12 mouse cellular contexts compared by ENCODE assay signal in genomic region chr12:54651820-54652219, GRCm38 (mm10). TPM values are rescaled to one million over a fixed set of nuclear protein-coding genes. Genes with fewer than 3 reads are reported as not detected.
DNase-seq lines count a peak whose midpoint lies in the region; ATAC-seq lines count a peak whose summit lies in the region.
"Had no signal": no experiment of that assay in that cellular context is flagged by ENCODE, and none has a peak within 500 bp of the region (broad histone marks: within the 10 kb centered on the region; RNA-seq: fewer than 3 reads in every experiment).

No protein-coding gene starts in this region.

- H3K4me2 ChIP-seq in hindbrain, embryonic 16.5 days (ENCODE audit: low read length), result peak overlapping the region; percentile 4; the same call in 1 of the 2 replicates
- H3K4me2 ChIP-seq in hindbrain, embryonic 11.5 days (replicated peaks; ENCODE audit: low read depth, low read length), result no peak overlapping the region
- peak overlapping the region; percentile 19; the same call in 1 of the 2 replicates for H3K4me2 ChIP-seq in kidney, embryonic 16.5 days (replicated peaks; ENCODE audit: low read depth, low read length)
- H3K4me2 ChIP-seq: embryonic facial prominence, embryonic 13.5 days had no signal

- intact Hi-C loops in left cerebral cortex, postnatal 14 days (cut with DNase I), result no loop called here

- no peak overlapping the region for H3K9ac ChIP-seq in hindbrain, embryonic 16.5 days (ENCODE audit: low read depth, low read length)
- no peak overlapping the region for H3K9ac ChIP-seq in hindbrain, embryonic 11.5 days (ENCODE audit: low read depth, low read length)
- H3K9ac ChIP-seq in kidney, embryonic 16.5 days (replicated peaks; ENCODE audit: low read length), result no peak overlapping the region
- H3K9ac ChIP-seq: embryonic facial prominence, embryonic 13.5 days had no signal

- DNase-seq in hindbrain, embryonic 11.5 days (ENCODE audit: low spot score), result no peak
- DNase-seq in CD4-positive helper T cell, adult 2 months (ENCODE audit: low read depth, low spot score), result peak; percentile 11
- peak; percentile 10 for DNase-seq in T-cell, adult 2 months (ENCODE audit: low spot score)
- DNase-seq in spleen, postnatal 14 days (ENCODE audit: low spot score in 2 of 2), result no peak
- no peak for DNase-seq in frontal cortex, postnatal 25 days (ENCODE audit: low spot score in 2 of 2)
- no peak for DNase-seq in left cerebral cortex, postnatal 14 days (ENCODE audit: low spot score in 2 of 2)
- DNase-seq: adrenal gland, adult 8-10 months; cerebellum, adult 18-20 months had no signal

- H3K27me3 ChIP-seq in hindbrain, embryonic 16.5 days (replicated peaks; ENCODE audit: control insufficient read depth, insufficient read depth, low read length), result no peaks in the 10 kb centered on the region
- no peaks in the 10 kb centered on the region for H3K27me3 ChIP-seq in hindbrain, embryonic 11.5 days (ENCODE audit: control insufficient read depth, insufficient read depth, low read length)
- no peaks in the 10 kb centered on the region for H3K27me3 ChIP-seq in kidney, embryonic 16.5 days (ENCODE audit: insufficient read depth, low read length)
- H3K27me3 ChIP-seq: embryonic facial prominence, embryonic 13.5 days had no signal

- H3K4me1 ChIP-seq in hindbrain, embryonic 16.5 days (ENCODE audit: control insufficient read depth, insufficient read depth, low read depth, low read length), result peaks cover 8% of the 10 kb centered on the region
- H3K4me1 ChIP-seq in hindbrain, embryonic 11.5 days (replicated peaks; ENCODE audit: control insufficient read depth, insufficient read depth, low read length), result no peaks in the 10 kb centered on the region
- H3K4me1 ChIP-seq in kidney, embryonic 16.5 days (ENCODE audit: insufficient read depth, low read length), result peaks cover 35% of the 10 kb centered on the region

- no peak overlapping the region for H3K4me3 ChIP-seq in hindbrain, embryonic 16.5 days (ENCODE audit: low read length)
- H3K4me3 ChIP-seq in hindbrain, embryonic 11.5 days (ENCODE audit: low read depth, low read length), result no peak overlapping the region
- H3K4me3 ChIP-seq in kidney, embryonic 16.5 days (ENCODE audit: low read length), result no peak overlapping the region
- H3K4me3 ChIP-seq: embryonic facial prominence, embryonic 13.5 days; left cerebral cortex, adult 2 months had no signal

- H3K9me3 ChIP-seq in hindbrain, embryonic 16.5 days (ENCODE audit: control insufficient read depth, low read length), result no peaks in the 10 kb centered on the region
- no peaks in the 10 kb centered on the region for H3K9me3 ChIP-seq in hindbrain, embryonic 11.5 days (ENCODE audit: control insufficient read depth, low read length)
- no peaks in the 10 kb centered on the region for H3K9me3 ChIP-seq in kidney, embryonic 16.5 days (ENCODE audit: low read length)
- H3K9me3 ChIP-seq: embryonic facial prominence, embryonic 13.5 days had no signal

- no peaks in the 10 kb centered on the region for H3K36me3 ChIP-seq in hindbrain, embryonic 16.5 days (ENCODE audit: control insufficient read depth, insufficient read depth, low read length)
- H3K36me3 ChIP-seq in hindbrain, embryonic 11.5 days (ENCODE audit: control insufficient read depth, insufficient read depth, low read length), result 0 out of 2 replicates have a peak, but pooled peaks cover 2% of the 10 kb centered on the region
- H3K36me3 ChIP-seq in kidney, embryonic 16.5 days (ENCODE audit: insufficient read depth, low read length), result 0 out of 2 replicates have a peak, but pooled peaks cover 7% of the 10 kb centered on the region

- 52% methylated on average over 8 of the region's 8 CpGs for WGBS in hindbrain, embryonic 16.5 days
- WGBS in hindbrain, embryonic 11.5 days, result 62% methylated on average over 8 of the region's 8 CpGs
- 48% methylated on average over 8 of the region's 8 CpGs for WGBS in kidney, embryonic 16.5 days

- no peak for ATAC-seq in hindbrain, embryonic 16.5 days
- no peak for ATAC-seq in hindbrain, embryonic 11.5 days (ENCODE audit: low FRiP score)
- ATAC-seq in kidney, embryonic 16.5 days (ENCODE audit: low FRiP score, low TSS enrichment), result no peak

- no peak overlapping the region for H3K27ac ChIP-seq in hindbrain, embryonic 16.5 days (ENCODE audit: low read depth, low read length)
- no peak overlapping the region for H3K27ac ChIP-seq in hindbrain, embryonic 11.5 days (ENCODE audit: low read depth, low read length)
- H3K27ac ChIP-seq in kidney, embryonic 16.5 days (ENCODE audit: low read length), result peak overlapping the region; percentile 59
- H3K27ac ChIP-seq: embryonic facial prominence, embryonic 13.5 days; left cerebral cortex, adult 2 months had no signal

RNA-seq across cellular contexts. Expression of gene Sptssa, which starts 4.6 kb away (rescaled TPM):
- 198 and 213 TPM in 2 replicates for polyA plus RNA-seq in hindbrain, embryonic 16.5 days (2015; fragmentation: Nextera tagmentation; extraction: Ambion mirVana)
- 206 and 210 TPM in 2 replicates for polyA plus RNA-seq in hindbrain, embryonic 11.5 days (2014; fragmentation: Nextera tagmentation; extraction: Ambion mirVana)
- polyA plus RNA-seq in kidney, embryonic 16.5 days (2015; fragmentation: Nextera tagmentation; extraction: Ambion mirVana), result 203 and 212 TPM in 2 replicates
- total RNA-seq in left cerebral cortex, postnatal 14 days (2021), result 10 to 100 TPM; 29.4 to 34.1 TPM

RNA-seq across cellular contexts. Expression of gene Eapp, which starts 43.9 kb away (rescaled TPM):
- polyA plus RNA-seq in hindbrain, embryonic 16.5 days (2015; fragmentation: Nextera tagmentation; extraction: Ambion mirVana), result 73.4 and 81.1 TPM in 2 replicates
- 84.7 and 90.5 TPM in 2 replicates for polyA plus RNA-seq in hindbrain, embryonic 11.5 days (2014; fragmentation: Nextera tagmentation; extraction: Ambion mirVana)
- polyA plus RNA-seq in kidney, embryonic 16.5 days (2015; fragmentation: Nextera tagmentation; extraction: Ambion mirVana), result 59.8 and 60.8 TPM in 2 replicates
- 10 to 100 TPM; 39.6 to 45.4 TPM for total RNA-seq in left cerebral cortex, postnatal 14 days (2021)

Comparison
In these comparisons a context has a peak if more than half of its experiments do, and no peak if none do; other contexts are left out.
1. DNase-seq: peak in CD4-positive helper T cell, adult 2 months (single experiment) and T-cell, adult 2 months (single experiment); none in hindbrain, embryonic 11.5 days (single experiment), spleen, postnatal 14 days (0 of 2), frontal cortex, postnatal 25 days (0 of 2) and left cerebral cortex, postnatal 14 days (0 of 2).